Mouse (Mus musculus): ENCODE results near the gene Tmem120b. TPM values are rescaled to one million over a fixed set of nuclear protein-coding genes. Genes with fewer than 3 reads are reported as not detected.

Gene Tmem120b
- polyA plus RNA-seq, 1 experiment = 10.4 TPM

DNA sequence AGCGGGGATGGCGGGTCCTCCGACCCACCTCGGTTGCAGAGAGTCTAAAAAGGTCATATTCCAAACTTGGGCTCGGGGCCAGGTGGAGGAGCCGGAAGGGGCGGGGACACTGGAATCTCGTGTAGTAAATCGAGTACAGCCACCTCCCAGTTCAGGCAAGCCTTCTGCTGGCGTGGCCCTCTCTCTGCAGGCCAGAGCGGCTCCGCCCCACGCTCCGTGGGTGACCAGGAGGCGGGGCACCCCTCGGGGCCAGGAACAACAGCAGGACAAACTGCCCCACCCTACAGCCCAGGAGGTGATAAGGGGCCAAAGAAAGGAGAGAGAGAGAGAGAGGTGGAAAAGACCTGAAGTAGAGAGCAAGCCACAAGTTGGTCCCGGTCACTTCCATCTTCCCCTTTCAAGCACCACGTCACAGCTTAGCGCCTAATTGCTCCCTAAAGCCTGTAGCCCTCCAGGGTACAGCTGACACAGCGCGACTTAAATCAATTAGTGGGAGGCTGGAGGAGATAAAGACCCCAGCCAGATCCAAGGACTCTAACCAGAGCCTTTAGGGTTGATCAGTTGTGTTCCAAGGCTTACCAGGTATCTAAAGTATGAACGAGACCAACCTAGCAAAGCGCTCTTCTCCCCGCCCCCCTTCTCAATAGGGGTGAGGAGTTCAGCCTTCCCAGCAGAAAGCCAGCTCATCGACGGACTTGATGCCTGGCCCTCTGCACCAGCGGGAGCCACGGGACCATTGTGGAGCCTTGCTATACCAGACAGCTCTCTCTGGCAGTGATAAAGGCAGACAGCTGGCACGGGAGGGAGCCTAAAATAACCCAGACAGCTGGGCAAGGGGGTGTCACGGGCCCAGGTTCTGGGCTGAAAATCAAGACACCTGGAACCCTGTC lies 67.5 kb downstream of the Tmem120b start:
- H3K79me3 ChIP-seq (ENCODE audit: low read depth) = peaks cover 15% of the 10 kb centered on the region
- H3K27me3 ChIP-seq (ENCODE audit: control insufficient read depth, insufficient read depth, insufficient read length) = no peaks in the 10 kb centered on the region
- H3K4me3 ChIP-seq (ENCODE audit: insufficient read depth, poor library complexity, severe bottlenecking) = peak overlapping the region; percentile 28
- H3K36me3 ChIP-seq (ENCODE audit: control insufficient read depth, insufficient read depth) = peaks cover 8% of the 10 kb centered on the region
- H3ac ChIP-seq (ENCODE audit: control insufficient read depth, insufficient read length, low read depth) = peak overlapping the region; percentile 38
- peaks cover 40% of the 10 kb centered on the region for H3K79me2 ChIP-seq (ENCODE audit: control insufficient read depth, insufficient read depth)
- TF ChIP-seq MAX (IDR thresholded peaks at IDR 0.05) (peak; percentile 19), CEBPB (IDR thresholded peaks at IDR 0.05; ENCODE audit: low read depth) (no peak), MYOD1 (IDR thresholded peaks at IDR 0.05; ENCODE audit: control insufficient read depth, insufficient read length, low read depth) (peak; percentile 85), USF1 (IDR thresholded peaks at IDR 0.05; ENCODE audit: low read depth) (no peak), MYOG (IDR thresholded peaks at IDR 0.05; ENCODE audit: control insufficient read depth, extremely low read depth, insufficient read length) (no peak), FOSL1 (IDR thresholded peaks at IDR 0.05; ENCODE audit: insufficient read depth, low read length, poor library complexity, severe bottlenecking) (no peak), CTCF (IDR thresholded peaks at IDR 0.05; ENCODE audit: control insufficient read depth, insufficient read depth, insufficient read length) (no peak)

DNA sequence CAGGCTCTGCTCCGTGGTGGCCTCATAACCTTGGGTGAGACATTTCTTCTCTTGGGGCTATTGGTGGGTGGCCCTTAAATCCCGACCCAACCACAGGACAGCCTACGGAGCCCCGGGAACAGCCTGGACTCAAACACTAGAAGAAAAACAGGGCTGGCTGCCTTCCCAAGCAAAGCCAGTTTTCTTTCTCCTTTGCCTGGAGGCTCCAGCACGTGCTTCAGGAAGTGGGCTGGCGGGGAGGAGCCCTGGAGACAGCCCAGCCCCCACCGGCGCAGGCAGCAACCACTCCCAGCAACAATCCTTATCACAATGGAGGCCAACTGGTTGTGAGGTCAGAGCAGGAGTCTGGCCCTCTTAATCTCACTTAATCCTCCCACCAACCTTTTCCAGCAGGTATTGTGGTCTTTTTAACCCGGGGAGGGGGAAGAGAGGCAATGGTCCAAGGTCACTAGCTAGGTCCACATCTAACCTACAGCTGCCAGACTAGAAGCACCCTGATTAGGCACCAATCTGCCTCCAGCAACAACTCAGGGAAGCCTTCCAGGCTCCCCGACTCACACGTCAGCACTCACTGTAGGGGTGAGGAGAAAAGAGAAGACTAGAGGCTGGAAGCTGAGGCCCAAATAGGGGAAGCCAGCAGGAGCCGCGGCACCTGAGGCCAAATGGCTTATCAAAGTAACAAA lies 68.3 kb downstream of the Tmem120b start:
- Histone ChIP-seq H3K79me2 (ENCODE audit: control insufficient read depth, insufficient read depth) (peaks cover 44% of the 10 kb centered on the region), H3K27me3 (ENCODE audit: control insufficient read depth, insufficient read depth, insufficient read length) (no peaks in the 10 kb centered on the region), H3K79me3 (ENCODE audit: low read depth) (peaks cover 18% of the 10 kb centered on the region), H3K36me3 (ENCODE audit: control insufficient read depth, insufficient read depth) (peaks cover 8% of the 10 kb centered on the region), H3K4me3 (ENCODE audit: insufficient read depth, poor library complexity, severe bottlenecking) (peak overlapping the region; percentile 28), H3ac (ENCODE audit: control insufficient read depth, insufficient read length, low read depth) (peak overlapping the region; percentile 51)
- TF ChIP-seq USF1 (IDR thresholded peaks at IDR 0.05; ENCODE audit: low read depth) = peak; percentile 82
- no peak for TF ChIP-seq CTCF (IDR thresholded peaks at IDR 0.05; ENCODE audit: control insufficient read depth, insufficient read depth, insufficient read length)
- TF ChIP-seq MAX (IDR thresholded peaks at IDR 0.05) = peak; percentile 94
- TF ChIP-seq CEBPB (IDR thresholded peaks at IDR 0.05; ENCODE audit: low read depth) = no peak

DNA sequence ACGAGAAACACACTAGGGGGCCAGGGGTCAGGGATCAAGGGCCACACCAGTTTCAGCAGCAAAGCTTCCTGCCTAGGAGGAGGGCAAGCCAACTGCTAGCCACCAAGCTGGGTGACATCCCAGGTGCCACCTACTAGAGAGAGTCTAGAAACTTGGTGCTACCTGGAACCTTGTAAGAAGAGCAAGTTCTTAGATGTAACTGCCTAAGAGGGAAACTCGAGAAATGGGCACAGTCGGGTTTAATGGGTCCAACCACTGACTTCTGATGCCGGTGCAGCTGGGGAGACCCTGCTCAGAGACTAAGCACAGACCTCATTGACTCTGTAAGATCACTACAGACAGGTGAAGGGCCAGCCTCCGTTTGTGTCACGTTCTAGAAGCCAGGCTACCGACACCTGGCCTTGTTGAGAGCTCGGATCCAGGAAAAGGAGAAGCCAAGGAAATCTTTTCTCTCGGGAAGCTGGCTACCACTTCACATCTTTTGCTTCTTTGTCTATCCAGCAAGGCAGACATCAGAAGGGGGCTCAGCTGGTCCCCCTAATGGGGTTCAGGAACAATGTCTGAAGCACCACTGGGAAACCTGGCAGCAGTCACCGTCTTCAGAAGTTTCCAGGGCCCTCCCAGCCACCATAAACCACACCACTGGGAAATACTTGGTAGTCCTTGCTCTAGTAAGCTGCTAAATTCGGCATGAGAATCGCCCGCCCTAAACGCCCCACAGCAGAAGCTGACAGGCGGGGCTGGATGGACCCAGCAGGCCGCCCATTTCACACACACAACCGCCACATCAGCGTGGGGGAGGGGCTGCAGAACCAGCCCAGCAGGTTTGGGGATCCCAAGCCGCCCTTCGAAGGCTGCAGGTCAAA lies 69.1 kb downstream of the Tmem120b start:
- Histone ChIP-seq H3ac (ENCODE audit: control insufficient read depth, insufficient read length, low read depth) (peak overlapping the region; percentile 51), H3K4me3 (ENCODE audit: insufficient read depth, poor library complexity, severe bottlenecking) (peak overlapping the region; percentile 22), H3K79me3 (ENCODE audit: low read depth) (peaks cover 18% of the 10 kb centered on the region), H3K36me3 (ENCODE audit: control insufficient read depth, insufficient read depth) (peaks cover 8% of the 10 kb centered on the region), H3K79me2 (ENCODE audit: control insufficient read depth, insufficient read depth) (peaks cover 48% of the 10 kb centered on the region), H3K27me3 (ENCODE audit: control insufficient read depth, insufficient read depth, insufficient read length) (no peaks in the 10 kb centered on the region)
- TF ChIP-seq CEBPB (IDR thresholded peaks at IDR 0.05; ENCODE audit: low read depth) = no peak

DNA sequence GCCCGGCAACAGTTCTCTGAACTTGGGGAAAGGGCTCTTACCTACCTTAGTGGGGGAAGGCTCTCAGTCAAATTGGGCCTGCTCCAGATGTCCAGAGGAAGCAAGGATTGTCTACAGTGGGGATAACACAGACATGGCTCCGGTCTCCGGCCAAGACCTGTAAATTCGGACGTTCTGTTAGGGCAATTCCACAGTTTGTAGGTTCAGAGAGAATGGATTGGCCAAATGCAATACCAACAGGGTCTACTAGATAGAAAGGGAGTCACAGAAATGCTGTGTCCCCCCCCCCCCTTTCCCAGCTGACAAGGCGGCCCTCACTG lies 69.7 kb downstream of the Tmem120b start:
- TF ChIP-seq USF1 (IDR thresholded peaks at IDR 0.05; ENCODE audit: low read depth) (no peak), MYOG (IDR thresholded peaks at IDR 0.05; ENCODE audit: control insufficient read depth, extremely low read depth, insufficient read length) (no peak), MYOD1 (IDR thresholded peaks at IDR 0.05; ENCODE audit: control insufficient read depth, insufficient read length, low read depth) (no peak), FOSL1 (IDR thresholded peaks at IDR 0.05; ENCODE audit: insufficient read depth, low read length, poor library complexity, severe bottlenecking) (no peak), MAX (IDR thresholded peaks at IDR 0.05) (no peak), CTCF (IDR thresholded peaks at IDR 0.05; ENCODE audit: control insufficient read depth, insufficient read depth, insufficient read length) (no peak), CEBPB (IDR thresholded peaks at IDR 0.05; ENCODE audit: low read depth) (no peak)
- peaks cover 20% of the 10 kb centered on the region for H3K79me3 ChIP-seq (ENCODE audit: low read depth)
- peaks cover 54% of the 10 kb centered on the region for H3K79me2 ChIP-seq (ENCODE audit: control insufficient read depth, insufficient read depth)
- H3K4me3 ChIP-seq (ENCODE audit: insufficient read depth, poor library complexity, severe bottlenecking) = peak overlapping the region; percentile 22
- H3ac ChIP-seq (ENCODE audit: control insufficient read depth, insufficient read length, low read depth) = peak overlapping the region; percentile 50
- no peaks in the 10 kb centered on the region for H3K27me3 ChIP-seq (ENCODE audit: control insufficient read depth, insufficient read depth, insufficient read length)
- peaks cover 8% of the 10 kb centered on the region for H3K36me3 ChIP-seq (ENCODE audit: control insufficient read depth, insufficient read depth)

DNA sequence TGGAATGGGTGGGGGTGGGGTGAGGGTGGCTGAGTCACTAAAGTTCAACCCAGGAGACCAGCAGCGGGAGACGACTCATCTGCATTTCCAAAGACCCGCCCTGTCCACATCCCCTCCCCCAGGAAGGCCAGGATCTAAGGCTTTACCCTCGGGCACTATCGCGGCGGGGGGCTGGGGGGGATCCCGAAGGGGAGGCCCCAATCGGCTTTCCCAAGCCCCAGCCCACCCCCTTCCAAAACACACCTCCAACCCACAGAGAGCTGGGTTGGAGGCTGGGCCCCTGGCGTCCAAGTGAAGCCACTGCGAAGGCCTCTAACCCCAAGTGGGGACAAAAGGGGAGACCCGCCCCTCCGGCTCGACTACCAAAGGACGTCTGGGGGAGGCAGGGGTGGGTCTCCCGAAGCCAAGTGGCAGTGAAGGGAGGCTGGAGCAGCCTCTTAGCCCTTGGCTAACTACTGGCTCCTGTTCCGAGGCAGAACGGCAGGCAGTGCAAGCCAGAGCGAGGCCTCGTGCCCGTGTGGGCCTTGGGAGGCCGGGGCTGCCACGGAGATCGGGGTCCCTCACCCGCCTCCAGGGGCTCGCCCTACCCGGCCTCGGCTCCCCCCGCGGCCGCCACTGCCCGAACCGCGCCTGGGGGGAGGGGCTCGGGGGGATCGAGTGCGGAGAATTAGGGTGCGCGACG lies 70.2 kb downstream of the Tmem120b start:
- peaks cover 8% of the 10 kb centered on the region for H3K36me3 ChIP-seq (ENCODE audit: control insufficient read depth, insufficient read depth)

More for the DNA sequence above, 70.2 kb downstream of the Tmem120b start:
- TF ChIP-seq MYOD1 (IDR thresholded peaks at IDR 0.05; ENCODE audit: control insufficient read depth, insufficient read length, low read depth) = no peak
- no peak for TF ChIP-seq MAX (IDR thresholded peaks at IDR 0.05)
- TF ChIP-seq CTCF (IDR thresholded peaks at IDR 0.05; ENCODE audit: control insufficient read depth, insufficient read depth, insufficient read length) = no peak
- TF ChIP-seq MYOG (IDR thresholded peaks at IDR 0.05; ENCODE audit: control insufficient read depth, extremely low read depth, insufficient read length) = no peak
- no peak for TF ChIP-seq CEBPB (IDR thresholded peaks at IDR 0.05; ENCODE audit: low read depth)
- TF ChIP-seq FOSL1 (IDR thresholded peaks at IDR 0.05; ENCODE audit: insufficient read depth, low read length, poor library complexity, severe bottlenecking) = no peak
- TF ChIP-seq USF1 (IDR thresholded peaks at IDR 0.05; ENCODE audit: low read depth) = no peak
- H3K79me2 ChIP-seq (ENCODE audit: control insufficient read depth, insufficient read depth) = peaks cover 59% of the 10 kb centered on the region
- peak overlapping the region; percentile 83 for H3ac ChIP-seq (ENCODE audit: control insufficient read depth, insufficient read length, low read depth)
- H3K79me3 ChIP-seq (ENCODE audit: low read depth) = peaks cover 25% of the 10 kb centered on the region
- H3K27me3 ChIP-seq (ENCODE audit: control insufficient read depth, insufficient read depth, insufficient read length) = no peaks in the 10 kb centered on the region
- H3K4me3 ChIP-seq (ENCODE audit: insufficient read depth, poor library complexity, severe bottlenecking) = peak overlapping the region; percentile 45
